In the genomic region with DNA sequence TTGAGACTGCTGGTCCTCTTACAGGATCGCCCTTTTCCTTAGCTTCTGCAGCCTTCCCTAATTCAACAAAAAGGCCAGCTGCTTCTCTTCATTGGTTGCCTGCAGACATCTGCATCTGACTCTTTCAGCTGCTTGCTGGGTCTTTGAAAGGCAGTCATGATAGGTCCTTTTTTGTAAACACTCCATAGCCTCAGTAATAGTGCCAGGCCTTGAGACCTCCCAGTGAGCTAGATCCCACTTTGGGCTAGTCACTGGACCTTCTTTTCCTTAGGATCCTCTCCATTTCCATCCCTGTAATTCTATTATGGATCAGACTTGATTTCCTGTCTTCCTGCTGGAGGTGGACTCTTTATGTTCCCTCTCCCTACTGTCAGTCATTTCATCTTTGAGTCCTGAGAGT, we compare ENCODE assay signal across 31 mouse cellular contexts.
"Had no signal": no experiment of that assay in that cellular context is flagged by ENCODE, and none has a peak within 500 bp of the region (broad histone marks: within the 10 kb centered on the region; RNA-seq: fewer than 3 reads in every experiment).

No protein-coding gene starts in this region.

- H3K4me1 ChIP-seq: limb, embryonic 10.5 days; limb, embryonic 12.5 days; limb, embryonic 13.5 days; limb, embryonic 15.5 days; liver, embryonic 12.5 days; liver, embryonic 13.5 days; liver, embryonic 15.5 days; lung, embryonic 15.5 days; megakaryocyte, embryonic 14.5 days; midbrain, embryonic 10.5 days; midbrain, embryonic 12.5 days; midbrain, embryonic 13.5 days; midbrain, embryonic 15.5 days; neural tube, embryonic 12.5 days had no signal

- H3K36me3 ChIP-seq: limb, embryonic 10.5 days; limb, embryonic 12.5 days; limb, embryonic 13.5 days; limb, embryonic 15.5 days; liver, embryonic 12.5 days; liver, embryonic 13.5 days; liver, embryonic 15.5 days; lung, embryonic 15.5 days; midbrain, embryonic 10.5 days; midbrain, embryonic 12.5 days; midbrain, embryonic 13.5 days; midbrain, embryonic 15.5 days; neural tube, embryonic 12.5 days had no signal

- H3K27ac ChIP-seq: left cerebral cortex, adult 2 months; limb, embryonic 10.5 days; limb, embryonic 12.5 days; limb, embryonic 13.5 days; limb, embryonic 15.5 days; liver, embryonic 12.5 days; liver, embryonic 13.5 days; liver, embryonic 14.5 days; liver, embryonic 15.5 days; lung, embryonic 15.5 days; macrophage; midbrain, embryonic 10.5 days; midbrain, embryonic 12.5 days; midbrain, embryonic 13.5 days; midbrain, embryonic 15.5 days; neural tube, embryonic 12.5 days had no signal

- H3K9ac ChIP-seq: limb, embryonic 12.5 days; limb, embryonic 13.5 days; limb, embryonic 15.5 days; liver, embryonic 12.5 days; liver, embryonic 13.5 days; liver, embryonic 14.5 days; liver, embryonic 15.5 days; liver, postnatal 0 days; lung, embryonic 15.5 days; midbrain, embryonic 12.5 days; midbrain, embryonic 13.5 days; midbrain, embryonic 15.5 days; neural tube, embryonic 12.5 days had no signal

- H3K9me3 ChIP-seq: limb, embryonic 10.5 days; limb, embryonic 12.5 days; limb, embryonic 13.5 days; limb, embryonic 15.5 days; liver, embryonic 12.5 days; liver, embryonic 13.5 days; liver, embryonic 15.5 days; lung, embryonic 15.5 days; megakaryocyte, embryonic 14.5 days; midbrain, embryonic 10.5 days; midbrain, embryonic 12.5 days; midbrain, embryonic 13.5 days; midbrain, embryonic 15.5 days; neural tube, embryonic 12.5 days had no signal

- DNase-seq: left cerebral cortex, postnatal 4 days; liver; liver, embryonic 13.5 days; liver, postnatal 0 days; lung, adult 18-20 months; lung, adult 2 months; lung, postnatal 10 days; lung, postnatal 14 days; lung, postnatal 36 days; midbrain, embryonic 14.5 days had no signal

- H3K27me3 ChIP-seq: limb, embryonic 12.5 days; limb, embryonic 13.5 days; limb, embryonic 15.5 days; liver, embryonic 12.5 days; liver, embryonic 13.5 days; liver, embryonic 15.5 days; lung, embryonic 15.5 days; megakaryocyte, embryonic 14.5 days; midbrain, embryonic 12.5 days; midbrain, embryonic 13.5 days; midbrain, embryonic 15.5 days; neural tube, embryonic 12.5 days had no signal

- ATAC-seq: liver, embryonic 12.5 days; liver, postnatal 0 days; lung, postnatal 0 days; midbrain, embryonic 13.5 days; midbrain, embryonic 15.5 days; midbrain, embryonic 16.5 days had no signal

- H3K4me3 ChIP-seq: left cerebral cortex, adult 2 months; limb, embryonic 10.5 days; limb, embryonic 12.5 days; limb, embryonic 13.5 days; limb, embryonic 15.5 days; liver, embryonic 12.5 days; liver, embryonic 13.5 days; liver, embryonic 15.5 days; lung, embryonic 15.5 days; megakaryocyte, embryonic 14.5 days; midbrain, embryonic 10.5 days; midbrain, embryonic 12.5 days; midbrain, embryonic 13.5 days; midbrain, embryonic 15.5 days; myocyte; neural tube, embryonic 12.5 days had no signal

- H3K4me2 ChIP-seq: limb, embryonic 12.5 days; limb, embryonic 13.5 days; limb, embryonic 15.5 days; liver, embryonic 11.5 days; liver, embryonic 12.5 days; liver, embryonic 13.5 days; liver, embryonic 15.5 days; lung, embryonic 15.5 days; midbrain, embryonic 11.5 days; midbrain, embryonic 12.5 days; midbrain, embryonic 13.5 days; midbrain, embryonic 15.5 days; neural tube, embryonic 12.5 days had no signal
